Mouse (Mus musculus) forebrain, embryonic 15.5 days (tissue): Measurements from ENCODE around the gene AW011738. TPM values are rescaled to one million over a fixed set of nuclear protein-coding genes. Genes with fewer than 3 reads are reported as not detected.
A peak's percentile ranks its signal among the peaks of the same experiment; 100 is the strongest.

Experiments used
- ATAC-seq: fragments of 200-750 bp; cut with Nextera tagmentation; replicated peaks from 2 replicates; pipeline ENCODE4 v1.8.0; 2017; ENCODE audit warnings: mild to moderate bottlenecking, moderate TSS enrichment, moderate library complexity
- H3K27ac ChIP-seq: fragments of 300-500 bp; sonication (generic); replicated peaks from 2 replicates; pipeline ENCODE4 v1.5.1; 2015; ENCODE audit warnings: mild to moderate bottlenecking, inconsistent platforms
- H3K27me3 ChIP-seq: fragments of 300-500 bp; sonication (generic); 2 replicates; pipeline ENCODE4 v1.6.1; 2015; ENCODE audit warnings: inconsistent platforms
- H3K36me3 ChIP-seq: fragments of 300-500 bp; sonication (generic); 2 replicates; pipeline ENCODE4 v1.6.1; 2015; ENCODE audit warnings: mild to moderate bottlenecking, inconsistent platforms
- H3K4me1 ChIP-seq: fragments of 300-500 bp; sonication (generic); 2 replicates; pipeline ENCODE4 v1.6.1; 2015; ENCODE audit warnings: inconsistent platforms
- H3K4me2 ChIP-seq: fragments of 300-500 bp; sonication (generic); replicated peaks from 2 replicates; pipeline ENCODE4 v1.6.1; 2015; ENCODE audit warnings: mild to moderate bottlenecking, inconsistent platforms
- H3K4me3 ChIP-seq: fragments of 300-500 bp; sonication (generic); 2 replicates; pipeline ENCODE4 v1.5.1; 2015; ENCODE audit warnings: mild to moderate bottlenecking, inconsistent platforms
- H3K9ac ChIP-seq: fragments of 300-500 bp; sonication (generic); replicated peaks from 2 replicates; pipeline ENCODE4 v1.6.1; 2015; ENCODE audit warnings: mild to moderate bottlenecking, inconsistent platforms
- H3K9me3 ChIP-seq: fragments of 300-500 bp; sonication (generic); 2 replicates; pipeline ENCODE4 v1.6.1; 2016; ENCODE audit warnings: inconsistent platforms
- WGBS: fragments of 180-500 bp; shearing (Covaris S2); methylation state at CpG from one replicate; pipeline ENCODE4 v1.1.7; 2015; ENCODE audit warnings: mixed read lengths; 5-methylcytosine and 5-hydroxymethylcytosine counted together
- polyA plus RNA-seq: library from polyadenylated mRNA; unstranded; fragments of >200 nt; fragmentation: Nextera tagmentation; extraction: Ambion mirVana; gene quantifications from 2 replicates; pipeline ENCODE4 v1.2.1, GENCODE M21; 2015

The AW011738 gene
- polyA plus RNA-seq, 1 experiment from 2014 or later = 4.3 TPM

GRCm38 (mm10) chr4:156202462-156202893 is 626 bp upstream of the AW011738 start:
- no peak for ATAC-seq

GRCm38 (mm10) chr4:156203413-156204131 is 468 bp downstream of the AW011738 start:
- Histone ChIP-seq H3K36me3 (no peaks in the 10 kb centered on the region), H3K4me1 (peaks cover 27% of the 10 kb centered on the region), H3K9me3 (no peaks in the 10 kb centered on the region), H3K27ac (peak overlapping the region; percentile 53), H3K9ac (peak overlapping the region; percentile 56), H3K4me3 (peak overlapping the region; percentile 54), H3K4me2 (peak overlapping the region; percentile 93), H3K27me3 (no peaks in the 10 kb centered on the region; the same call in 1 of the 2 replicates)
- under 1% methylated on average over 49 of the region's 49 CpGs for WGBS
- peak; percentile 53; the same call in 1 of the 2 replicates for ATAC-seq

More at GRCm38 (mm10) chr4:156202462-156202893, 626 bp upstream of the AW011738 start:
- Histone ChIP-seq H3K4me1 (peaks cover 30% of the 10 kb centered on the region), H3K4me3 (peak overlapping the region; percentile 54), H3K27me3 (no peaks in the 10 kb centered on the region; the same call in 1 of the 2 replicates), H3K27ac (peak overlapping the region; percentile 33; the same call in 1 of the 2 replicates), H3K9me3 (no peaks in the 10 kb centered on the region), H3K9ac (peak overlapping the region; percentile 56; the same call in 1 of the 2 replicates), H3K36me3 (no peaks in the 10 kb centered on the region), H3K4me2 (peak overlapping the region; percentile 93)
- WGBS = 39% methylated on average over 12 of the region's 12 CpGs

- no peak overlapping the region for H3K27ac ChIP-seq
- no peak for ATAC-seq
- WGBS = 94% methylated on average over 4 of the region's 4 CpGs
These were observed 5.8 kb downstream of the AW011738 start for GRCm38 (mm10) chr4:156208872-156209271.

GRCm38 (mm10) chr4:156209963-156210635 is 7.0 kb downstream of the AW011738 start:
- H3K9me3 ChIP-seq = no peaks in the 10 kb centered on the region
- no peaks in the 10 kb centered on the region for H3K36me3 ChIP-seq
- H3K4me1 ChIP-seq = 0 out of 2 replicates have a peak, but pooled peaks cover 3% of the 10 kb centered on the region
- 81% methylated on average over 13 of the region's 13 CpGs for WGBS
- H3K4me2 ChIP-seq = no peak overlapping the region
- H3K4me3 ChIP-seq = no peak overlapping the region
- no peak for ATAC-seq
- no peak overlapping the region for H3K27ac ChIP-seq
- H3K27me3 ChIP-seq = no peaks in the 10 kb centered on the region
- H3K9ac ChIP-seq = no peak overlapping the region

More at GRCm38 (mm10) chr4:156208872-156209271, 5.8 kb downstream of the AW011738 start:
- H3K4me2 ChIP-seq = no peak overlapping the region
- H3K9me3 ChIP-seq = no peaks in the 10 kb centered on the region
- H3K4me3 ChIP-seq = no peak overlapping the region
- peaks cover 15% of the 10 kb centered on the region for H3K4me1 ChIP-seq
- no peaks in the 10 kb centered on the region; the same call in 1 of the 2 replicates for H3K27me3 ChIP-seq
- H3K9ac ChIP-seq = no peak overlapping the region
- no peaks in the 10 kb centered on the region for H3K36me3 ChIP-seq

GRCm38 (mm10) chr4:156213134-156213533 is 10.0 kb downstream of the AW011738 start:
- Histone ChIP-seq H3K27ac (no peak overlapping the region), H3K4me1 (no peaks in the 10 kb centered on the region)
- 90% methylated on average over 13 of the region's 13 CpGs for WGBS

GRCm38 (mm10) chr4:156215649-156216048 is 12.5 kb downstream of the AW011738 start, which contains the start of gene Perm1:
Perm1 (plus strand) TSS chr4:156215868.
- no peaks in the 10 kb centered on the region for H3K36me3 ChIP-seq
- no peaks in the 10 kb centered on the region for H3K4me1 ChIP-seq
- no peak within 1 kb of the TSS for H3K4me3 ChIP-seq
- no peaks in the 10 kb centered on the region for H3K27me3 ChIP-seq
- 81% methylated on average over 4 of the region's 4 CpGs for WGBS
- H3K27ac ChIP-seq = no peak within 1 kb of the TSS
- no peak for ATAC-seq
- H3K9ac ChIP-seq = no peak within 1 kb of the TSS
- no peaks in the 10 kb centered on the region for H3K9me3 ChIP-seq
- H3K4me2 ChIP-seq = no peak within 1 kb of the TSS

More at GRCm38 (mm10) chr4:156213134-156213533, 10.0 kb downstream of the AW011738 start:
- no peak for ATAC-seq
- Histone ChIP-seq H3K4me2 (no peak overlapping the region), H3K4me3 (no peak overlapping the region), H3K9ac (no peak overlapping the region), H3K27me3 (no peaks in the 10 kb centered on the region), H3K9me3 (no peaks in the 10 kb centered on the region), H3K36me3 (no peaks in the 10 kb centered on the region)

GRCm38 (mm10) chr4:156216196-156216595 is 13.1 kb downstream of the AW011738 start:
- no peak overlapping the region for H3K27ac ChIP-seq
- no peak overlapping the region for H3K4me3 ChIP-seq
- no peak for ATAC-seq

GRCm38 (mm10) chr4:156217022-156217669 is 14.0 kb downstream of the AW011738 start:
- H3K27ac ChIP-seq = no peak overlapping the region
- H3K4me3 ChIP-seq = no peak overlapping the region
- ATAC-seq = no peak
- H3K4me2 ChIP-seq = no peak overlapping the region
- H3K27me3 ChIP-seq = no peaks in the 10 kb centered on the region
- no peaks in the 10 kb centered on the region for H3K36me3 ChIP-seq
- H3K4me1 ChIP-seq = no peaks in the 10 kb centered on the region
- no peaks in the 10 kb centered on the region for H3K9me3 ChIP-seq
- 82% methylated on average over 16 of the region's 16 CpGs for WGBS
- H3K9ac ChIP-seq = no peak overlapping the region

More at GRCm38 (mm10) chr4:156216196-156216595, 13.1 kb downstream of the AW011738 start:
- Histone ChIP-seq H3K36me3 (no peaks in the 10 kb centered on the region), H3K4me1 (no peaks in the 10 kb centered on the region), H3K4me2 (no peak overlapping the region), H3K9ac (no peak overlapping the region), H3K27me3 (no peaks in the 10 kb centered on the region), H3K9me3 (no peaks in the 10 kb centered on the region)
- WGBS = 93% methylated on average over 2 of the region's 2 CpGs

- H3K4me3 ChIP-seq = no peak overlapping the region
- H3K36me3 ChIP-seq = no peaks in the 10 kb centered on the region
- no peak overlapping the region for H3K4me2 ChIP-seq
- no peaks in the 10 kb centered on the region for H3K27me3 ChIP-seq
- no peaks in the 10 kb centered on the region for H3K4me1 ChIP-seq
- no peak for ATAC-seq
- H3K9ac ChIP-seq = no peak overlapping the region
- H3K27ac ChIP-seq = no peak overlapping the region
- no peaks in the 10 kb centered on the region for H3K9me3 ChIP-seq
- 83% methylated on average over 16 of the region's 16 CpGs for WGBS
These were observed 14.7 kb downstream of the AW011738 start for GRCm38 (mm10) chr4:156217838-156218237.

GRCm38 (mm10) chr4:156219936-156220335 is 16.8 kb downstream of the AW011738 start:
- Histone ChIP-seq H3K27ac (no peak overlapping the region), H3K9ac (no peak overlapping the region), H3K27me3 (no peaks in the 10 kb centered on the region), H3K4me3 (no peak overlapping the region), H3K4me1 (no peaks in the 10 kb centered on the region), H3K36me3 (no peaks in the 10 kb centered on the region), H3K4me2 (no peak overlapping the region), H3K9me3 (no peaks in the 10 kb centered on the region)
- WGBS = 90% methylated on average over 11 of the region's 11 CpGs
- no peak for ATAC-seq

- H3K4me1 ChIP-seq = no peaks in the 10 kb centered on the region
- 90% methylated on average over 2 of the region's 2 CpGs for whole genome bisulfite sequencing
- no peak overlapping the region for H3K9ac ChIP-seq
- H3K4me3 ChIP-seq = no peak overlapping the region
- H3K36me3 ChIP-seq = peaks cover 3% of the 10 kb centered on the region; the same call in 1 of the 2 replicates
- H3K27ac ChIP-seq = no peak overlapping the region
- H3K4me2 ChIP-seq = no peak overlapping the region
- no peaks in the 10 kb centered on the region for H3K9me3 ChIP-seq
- H3K27me3 ChIP-seq = no peaks in the 10 kb centered on the region
- no peak for ATAC-seq
These were observed 21.2 kb downstream of the AW011738 start for GRCm38 (mm10) chr4:156224276-156224675.
